Mouse (Mus musculus): Measurements from ENCODE around the gene Zbtb20. TPM values are rescaled to one million over a fixed set of nuclear protein-coding genes. Genes with fewer than 3 reads are reported as not detected.

Gene Zbtb20
- polyA plus RNA-seq, 1 experiment from 2014 or later: 15.4 TPM

DNA sequence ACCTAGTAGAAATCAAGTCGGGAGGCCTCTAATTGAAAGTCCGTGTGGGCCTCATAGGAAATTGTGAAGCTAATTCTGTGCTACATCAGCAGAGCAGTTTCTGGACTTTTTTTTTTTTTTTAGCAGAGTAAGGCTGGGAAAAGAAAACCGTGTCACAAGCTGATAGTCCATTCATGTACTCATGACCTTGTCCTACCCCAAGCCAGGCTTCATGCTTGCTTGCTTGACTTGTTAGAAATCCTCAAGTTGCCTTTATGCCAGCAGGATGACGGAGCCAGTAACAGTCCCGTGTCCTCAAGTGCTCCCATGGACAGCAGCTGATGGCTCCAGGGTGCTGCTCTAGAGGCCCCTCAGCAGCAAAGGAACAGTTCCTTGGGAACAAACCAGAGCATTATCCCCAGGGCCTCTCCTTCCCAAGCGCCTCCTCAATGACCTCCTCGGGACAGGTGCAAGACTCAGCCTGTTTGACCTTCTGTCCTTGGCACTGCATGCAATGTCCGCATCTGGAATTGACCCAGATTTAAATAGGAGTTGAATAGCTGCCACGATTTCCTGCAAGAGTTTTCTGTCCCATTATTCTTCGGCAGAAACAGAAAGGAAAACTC, 588.9 kb downstream of the Zbtb20 start:
- Histone ChIP-seq H3K9ac (replicated peaks; ENCODE audit: low read length) (no peak overlapping the region), H3K36me3 (replicated peaks; ENCODE audit: control insufficient read depth, insufficient read depth, low read depth, low read length) (no peaks in the 10 kb centered on the region), H3K9me3 (replicated peaks; ENCODE audit: control insufficient read depth, low read length) (no peaks in the 10 kb centered on the region), H3K27me3 (ENCODE audit: control insufficient read depth, insufficient read depth, low read length) (no peaks in the 10 kb centered on the region), H3K4me2 (ENCODE audit: low read depth, low read length) (no peak overlapping the region), H3K4me3 (ENCODE audit: low read depth, low read length) (no peak overlapping the region), H3K27ac (replicated peaks; ENCODE audit: low read depth, low read length) (no peak overlapping the region), H3K4me1 (ENCODE audit: control insufficient read depth, insufficient read depth, low read length) (no peaks in the 10 kb centered on the region)
- ATAC-seq (replicated peaks; ENCODE audit: insufficient number of reproducible peaks, low FRiP score, low TSS enrichment, low read depth) (no peak), DNase-seq (ENCODE audit: low spot score) (no peak)
- 68% methylated on average over 10 of the region's 10 CpGs for WGBS

DNA sequence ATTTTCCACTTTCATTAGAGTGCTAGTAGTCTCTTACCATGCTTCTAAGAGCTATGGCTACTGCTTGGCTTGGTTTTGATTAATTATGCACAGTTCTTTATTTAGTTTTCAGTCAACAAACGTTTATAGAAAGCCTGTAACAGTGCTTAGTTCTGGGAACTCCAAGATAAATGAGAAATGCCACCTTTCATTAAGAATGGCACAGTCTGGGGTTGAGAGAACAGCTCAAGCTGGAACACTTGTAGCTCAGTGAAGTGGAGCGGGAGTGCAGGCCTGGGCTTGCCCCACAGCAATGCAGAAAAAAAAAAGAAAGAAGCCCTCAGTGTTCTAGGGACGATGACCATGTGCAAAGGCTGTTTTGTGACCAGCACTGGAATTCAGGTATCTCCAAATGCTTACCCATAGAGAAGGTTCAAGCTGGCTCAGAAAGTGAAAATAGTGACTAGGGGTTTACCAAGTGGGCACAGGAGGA, 589.7 kb downstream of the Zbtb20 start:
- DNase-seq (ENCODE audit: low spot score): no peak
- H3K9ac ChIP-seq (replicated peaks; ENCODE audit: low read length): no peak overlapping the region
- WGBS: 75% methylated on average over 3 of the region's 3 CpGs
- no peaks in the 10 kb centered on the region for H3K9me3 ChIP-seq (replicated peaks; ENCODE audit: control insufficient read depth, low read length)
- no peaks in the 10 kb centered on the region for H3K4me1 ChIP-seq (ENCODE audit: control insufficient read depth, insufficient read depth, low read length)
- no peak overlapping the region for H3K27ac ChIP-seq (replicated peaks; ENCODE audit: low read depth, low read length)
- H3K4me2 ChIP-seq (ENCODE audit: low read depth, low read length): no peak overlapping the region
- no peaks in the 10 kb centered on the region for H3K27me3 ChIP-seq (ENCODE audit: control insufficient read depth, insufficient read depth, low read length)
- no peaks in the 10 kb centered on the region for H3K36me3 ChIP-seq (replicated peaks; ENCODE audit: control insufficient read depth, insufficient read depth, low read depth, low read length)
- no peak overlapping the region for H3K4me3 ChIP-seq (ENCODE audit: low read depth, low read length)
- ATAC-seq (replicated peaks; ENCODE audit: insufficient number of reproducible peaks, low FRiP score, low TSS enrichment, low read depth): no peak

- H3K27ac ChIP-seq (replicated peaks; ENCODE audit: low read depth, low read length): no peak overlapping the region
- H3K9me3 ChIP-seq (replicated peaks; ENCODE audit: control insufficient read depth, low read length): no peaks in the 10 kb centered on the region
- no peak overlapping the region for H3K9ac ChIP-seq (replicated peaks; ENCODE audit: low read length)
- H3K4me2 ChIP-seq (ENCODE audit: low read depth, low read length): no peak overlapping the region
- no peaks in the 10 kb centered on the region for H3K36me3 ChIP-seq (replicated peaks; ENCODE audit: control insufficient read depth, insufficient read depth, low read depth, low read length)
- H3K4me1 ChIP-seq (ENCODE audit: control insufficient read depth, insufficient read depth, low read length): no peaks in the 10 kb centered on the region
- no peak for ATAC-seq (replicated peaks; ENCODE audit: insufficient number of reproducible peaks, low FRiP score, low TSS enrichment, low read depth)
- no peak overlapping the region for H3K4me3 ChIP-seq (ENCODE audit: low read depth, low read length)
- no peaks in the 10 kb centered on the region for H3K27me3 ChIP-seq (ENCODE audit: control insufficient read depth, insufficient read depth, low read length)
- WGBS: 90% methylated on average over 9 of the region's 9 CpGs
- no peak for DNase-seq (ENCODE audit: low spot score)
Measured at GRCm38 (mm10) chr16:43465921-43466748, 590.5 kb downstream of the Zbtb20 start.

DNA sequence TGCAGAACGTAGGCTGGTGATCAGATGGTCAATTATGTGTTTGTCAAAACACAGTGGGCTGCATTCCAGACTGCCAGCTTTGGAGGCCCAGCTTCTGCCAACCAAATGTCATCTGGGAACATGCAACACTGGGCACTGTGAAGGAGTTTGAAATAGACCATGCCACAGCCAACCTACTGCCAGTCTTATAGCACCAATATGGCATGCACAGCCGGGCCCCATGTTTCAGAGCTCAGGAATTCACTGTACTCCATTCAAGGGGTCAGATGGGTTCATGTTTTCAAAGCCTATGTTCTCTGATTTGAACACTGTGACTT, 591.0 kb downstream of the Zbtb20 start:
- Histone ChIP-seq H3K9me3 (replicated peaks; ENCODE audit: control insufficient read depth, low read length) (no peaks in the 10 kb centered on the region), H3K4me2 (ENCODE audit: low read depth, low read length) (no peak overlapping the region), H3K27me3 (ENCODE audit: control insufficient read depth, insufficient read depth, low read length) (no peaks in the 10 kb centered on the region), H3K9ac (replicated peaks; ENCODE audit: low read length) (no peak overlapping the region), H3K36me3 (replicated peaks; ENCODE audit: control insufficient read depth, insufficient read depth, low read depth, low read length) (no peaks in the 10 kb centered on the region), H3K27ac (replicated peaks; ENCODE audit: low read depth, low read length) (no peak overlapping the region), H3K4me1 (ENCODE audit: control insufficient read depth, insufficient read depth, low read length) (no peaks in the 10 kb centered on the region), H3K4me3 (ENCODE audit: low read depth, low read length) (no peak overlapping the region)
- WGBS: 76% methylated on average over 2 of the region's 2 CpGs
- DNase-seq (ENCODE audit: low spot score) (no peak), ATAC-seq (replicated peaks; ENCODE audit: insufficient number of reproducible peaks, low FRiP score, low TSS enrichment, low read depth) (no peak)

DNA sequence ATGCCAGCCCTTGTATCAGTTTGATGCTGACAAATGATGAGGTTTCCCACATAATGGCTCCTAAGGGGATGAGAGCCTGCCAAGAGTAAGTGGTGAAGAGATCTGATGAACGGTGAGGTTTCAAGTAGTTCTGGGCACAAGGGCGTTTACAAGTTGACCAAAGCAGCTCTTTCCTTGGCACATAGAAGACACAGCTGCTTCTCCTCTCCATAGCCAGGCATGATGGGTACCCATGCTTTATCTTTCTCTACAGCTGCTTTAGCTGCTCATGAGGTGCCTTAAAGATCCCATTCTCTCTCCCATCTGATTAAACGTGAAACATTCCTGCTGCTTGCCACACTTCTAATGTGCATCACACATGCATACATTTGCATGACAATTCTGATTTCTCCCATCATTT, 595.4 kb downstream of the Zbtb20 start:
- Histone ChIP-seq H3K9me3 (replicated peaks; ENCODE audit: control insufficient read depth, low read length) (no peaks in the 10 kb centered on the region), H3K4me1 (ENCODE audit: control insufficient read depth, insufficient read depth, low read length) (no peaks in the 10 kb centered on the region), H3K36me3 (replicated peaks; ENCODE audit: control insufficient read depth, insufficient read depth, low read depth, low read length) (no peaks in the 10 kb centered on the region), H3K9ac (replicated peaks; ENCODE audit: low read length) (no peak overlapping the region), H3K4me2 (ENCODE audit: low read depth, low read length) (no peak overlapping the region), H3K27me3 (ENCODE audit: control insufficient read depth, insufficient read depth, low read length) (no peaks in the 10 kb centered on the region), H3K27ac (replicated peaks; ENCODE audit: low read depth, low read length) (no peak overlapping the region), H3K4me3 (ENCODE audit: low read depth, low read length) (no peak overlapping the region)
- no peak for DNase-seq (ENCODE audit: low spot score)
- ATAC-seq (replicated peaks; ENCODE audit: insufficient number of reproducible peaks, low FRiP score, low TSS enrichment, low read depth): no peak
- 88% methylated on average over 3 of the region's 3 CpGs for WGBS

- DNase-seq (ENCODE audit: low spot score): no peak
- H3K4me3 ChIP-seq (ENCODE audit: low read depth, low read length): no peak overlapping the region
- H3K27ac ChIP-seq (replicated peaks; ENCODE audit: low read depth, low read length): no peak overlapping the region
- no peaks in the 10 kb centered on the region for H3K9me3 ChIP-seq (replicated peaks; ENCODE audit: control insufficient read depth, low read length)
- H3K4me2 ChIP-seq (ENCODE audit: low read depth, low read length): no peak overlapping the region
- no peaks in the 10 kb centered on the region for H3K4me1 ChIP-seq (ENCODE audit: control insufficient read depth, insufficient read depth, low read length)
- H3K36me3 ChIP-seq (replicated peaks; ENCODE audit: control insufficient read depth, insufficient read depth, low read depth, low read length): no peaks in the 10 kb centered on the region
- H3K27me3 ChIP-seq (ENCODE audit: control insufficient read depth, insufficient read depth, low read length): no peaks in the 10 kb centered on the region
- WGBS: 85% methylated on average over 11 of the region's 11 CpGs
- no peak overlapping the region for H3K9ac ChIP-seq (replicated peaks; ENCODE audit: low read length)
- ATAC-seq (replicated peaks; ENCODE audit: insufficient number of reproducible peaks, low FRiP score, low TSS enrichment, low read depth): no peak
Measured at GRCm38 (mm10) chr16:43474941-43475728, 599.5 kb downstream of the Zbtb20 start.

DNA sequence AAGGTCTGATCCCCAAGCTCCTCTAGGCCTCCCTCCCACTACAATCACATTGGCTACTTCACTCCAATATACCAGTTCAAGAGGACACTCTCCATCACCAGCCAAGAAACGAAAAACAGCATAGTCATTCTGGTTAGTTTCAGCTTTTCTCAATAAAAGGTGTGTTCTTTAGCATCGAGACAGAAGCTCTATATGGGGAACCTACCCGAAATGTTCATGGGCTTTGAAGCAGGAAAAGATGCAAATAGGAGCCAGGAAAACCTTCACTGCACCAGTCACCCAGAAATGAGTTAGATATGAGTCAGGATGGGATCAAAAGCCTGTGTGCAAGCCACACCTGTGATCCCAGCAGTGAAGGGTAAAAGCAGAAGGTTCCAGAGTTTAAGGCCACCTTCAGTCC, 601.2 kb downstream of the Zbtb20 start:
- Histone ChIP-seq H3K9ac (replicated peaks; ENCODE audit: low read length) (no peak overlapping the region), H3K27ac (replicated peaks; ENCODE audit: low read depth, low read length) (no peak overlapping the region), H3K27me3 (ENCODE audit: control insufficient read depth, insufficient read depth, low read length) (no peaks in the 10 kb centered on the region), H3K9me3 (replicated peaks; ENCODE audit: control insufficient read depth, low read length) (no peaks in the 10 kb centered on the region), H3K4me3 (ENCODE audit: low read depth, low read length) (no peak overlapping the region), H3K4me1 (ENCODE audit: control insufficient read depth, insufficient read depth, low read length) (no peaks in the 10 kb centered on the region), H3K4me2 (ENCODE audit: low read depth, low read length) (no peak overlapping the region), H3K36me3 (replicated peaks; ENCODE audit: control insufficient read depth, insufficient read depth, low read depth, low read length) (no peaks in the 10 kb centered on the region)
- 77% methylated on average over 3 of the region's 3 CpGs for WGBS
- ATAC-seq (replicated peaks; ENCODE audit: insufficient number of reproducible peaks, low FRiP score, low TSS enrichment, low read depth) (no peak), DNase-seq (ENCODE audit: low spot score) (no peak)

GRCm38 (mm10) chr16:43478352-43478751, 602.7 kb downstream of the Zbtb20 start:
- Histone ChIP-seq H3K4me1 (ENCODE audit: control insufficient read depth, insufficient read depth, low read length) (no peaks in the 10 kb centered on the region), H3K4me2 (ENCODE audit: low read depth, low read length) (no peak overlapping the region), H3K4me3 (ENCODE audit: low read depth, low read length) (no peak overlapping the region), H3K27me3 (ENCODE audit: control insufficient read depth, insufficient read depth, low read length) (no peaks in the 10 kb centered on the region), H3K9ac (replicated peaks; ENCODE audit: low read length) (no peak overlapping the region), H3K9me3 (replicated peaks; ENCODE audit: control insufficient read depth, low read length) (no peaks in the 10 kb centered on the region), H3K27ac (replicated peaks; ENCODE audit: low read depth, low read length) (no peak overlapping the region), H3K36me3 (replicated peaks; ENCODE audit: control insufficient read depth, insufficient read depth, low read depth, low read length) (no peaks in the 10 kb centered on the region)
- DNase-seq (ENCODE audit: low spot score) (no peak), ATAC-seq (replicated peaks; ENCODE audit: insufficient number of reproducible peaks, low FRiP score, low TSS enrichment, low read depth) (no peak)
- 81% methylated on average over 1 of the region's 1 CpGs for WGBS

Data from embryonic facial prominence, embryonic 11.5 days (tissue).